Mouse (Mus musculus) neural tube, embryonic 11.5 days (tissue): ENCODE results near the gene Spag5. TPM values are rescaled to one million over a fixed set of nuclear protein-coding genes. Genes with fewer than 3 reads are reported as not detected.
A peak's percentile ranks its signal among the peaks of the same experiment; 100 is the strongest.

Experiments used
- ATAC-seq: fragments of 200-750 bp; cut with Nextera tagmentation; 2 replicates; pipeline ENCODE4 v1.8.0; 2017; ENCODE audit warnings: moderate number of reproducible peaks, mild to moderate bottlenecking, moderate TSS enrichment, moderate library complexity; ENCODE audit not compliant: insufficient read depth, low FRiP score, low TSS enrichment
- DNase-seq: peaks from one replicate; pipeline ENCODE4 v3.0.0-alpha.2; 2015; ENCODE audit warnings: low spot score
- H3K27ac ChIP-seq: fragments of 300-500 bp; sonication (generic); 2 replicates; pipeline ENCODE4 v1.5.1; 2014; ENCODE audit warnings: low read depth, mild to moderate bottlenecking, low read length
- H3K27me3 ChIP-seq: fragments of 300-500 bp; sonication (generic); 2 replicates; pipeline ENCODE4 v1.6.1; 2014; ENCODE audit warnings: mild to moderate bottlenecking, low read length, mixed read lengths; ENCODE audit not compliant: control insufficient read depth, insufficient read depth
- H3K36me3 ChIP-seq: fragments of 300-500 bp; sonication (generic); 2 replicates; pipeline ENCODE4 v1.6.1; 2014; ENCODE audit warnings: mild to moderate bottlenecking, low read length, moderate library complexity, mixed read lengths; ENCODE audit not compliant: control insufficient read depth, insufficient read depth
- H3K4me1 ChIP-seq: fragments of 300-500 bp; sonication (generic); 2 replicates; pipeline ENCODE4 v1.6.1; 2014; ENCODE audit warnings: low read length, mixed read lengths; ENCODE audit not compliant: control insufficient read depth, insufficient read depth
- H3K4me2 ChIP-seq: fragments of 300-500 bp; sonication (generic); 2 replicates; pipeline ENCODE4 v1.6.1; 2014; ENCODE audit warnings: low read depth, mild to moderate bottlenecking, moderate library complexity
- H3K4me3 ChIP-seq: fragments of 300-500 bp; sonication (generic); 2 replicates; pipeline ENCODE4 v1.5.1; 2014; ENCODE audit warnings: low read depth, low read length
- H3K9ac ChIP-seq: fragments of 300-500 bp; sonication (generic); 2 replicates; pipeline ENCODE4 v1.6.1; 2014; ENCODE audit warnings: mild to moderate bottlenecking, low read length
- H3K9me3 ChIP-seq: fragments of 300-500 bp; sonication (generic); 2 replicates; pipeline ENCODE4 v1.6.1; 2016; ENCODE audit warnings: low read length; ENCODE audit not compliant: control insufficient read depth
- WGBS: fragments of 180-500 bp; shearing (Covaris S2); extraction: QIAGEN DNeasy Blood & Tissue Kit; methylation state at CpG from one replicate; pipeline ENCODE4 v1.1.7; 2014; 5-methylcytosine and 5-hydroxymethylcytosine counted together
- polyA plus RNA-seq: library from polyadenylated mRNA; unstranded; fragments of >200 nt; fragmentation: Nextera tagmentation; extraction: Ambion mirVana; gene quantifications from 2 replicates; pipeline ENCODE4 v1.2.1, GENCODE M21; 2014

The Spag5 gene
- polyA plus RNA-seq, 1 experiment from 2014 or later: 52.7 TPM

- WGBS: 1% methylated on average over 39 of the region's 41 CpGs
- DNase-seq (no peak), ATAC-seq (peak; percentile 61)
- no peaks in the 10 kb centered on the region for H3K9me3 ChIP-seq
- H3K4me2 ChIP-seq: peak overlapping the region; percentile 81
- H3K4me1 ChIP-seq: peaks cover 5% of the 10 kb centered on the region; the same call in 1 of the 2 replicates
- H3K9ac ChIP-seq: peak overlapping the region; percentile 81
- no peaks in the 10 kb centered on the region for H3K27me3 ChIP-seq
- no peak overlapping the region for H3K27ac ChIP-seq
- peaks cover 3% of the 10 kb centered on the region; the same call in 1 of the 2 replicates for H3K36me3 ChIP-seq
- peak overlapping the region; percentile 89 for H3K4me3 ChIP-seq
Observed at GRCm38 (mm10) chr11:78328512-78329056, 27.3 kb downstream of the Spag5 start.

- Histone ChIP-seq H3K27ac (no peak overlapping the region), H3K4me3 (no peak overlapping the region), H3K27me3 (no peaks in the 10 kb centered on the region), H3K9ac (no peak overlapping the region), H3K4me2 (no peak overlapping the region), H3K9me3 (no peaks in the 10 kb centered on the region), H3K4me1 (peaks cover 5% of the 10 kb centered on the region; the same call in 1 of the 2 replicates), H3K36me3 (peaks cover 11% of the 10 kb centered on the region)
- DNase-seq (no peak), ATAC-seq (no peak)
- WGBS: 98% methylated on average over 12 of the region's 12 CpGs
Observed at GRCm38 (mm10) chr11:78332676-78333075, 31.3 kb downstream of the Spag5 start.

GRCm38 (mm10) chr11:78333992-78334391, 32.7 kb downstream of the Spag5 start:
- DNase-seq (no peak), ATAC-seq (no peak)
- peaks cover 11% of the 10 kb centered on the region for H3K36me3 ChIP-seq
- no peaks in the 10 kb centered on the region for H3K9me3 ChIP-seq
- H3K4me1 ChIP-seq: peaks cover 2% of the 10 kb centered on the region; the same call in 1 of the 2 replicates
- H3K9ac ChIP-seq: no peak overlapping the region
- H3K4me3 ChIP-seq: no peak overlapping the region
- no peak overlapping the region for H3K4me2 ChIP-seq
- 94% methylated on average over 5 of the region's 5 CpGs for whole genome bisulfite sequencing
- H3K27me3 ChIP-seq: no peaks in the 10 kb centered on the region
- H3K27ac ChIP-seq: no peak overlapping the region

GRCm38 (mm10) chr11:78337040-78337439, 35.7 kb downstream of the Spag5 start:
- Histone ChIP-seq H3K4me1 (no peaks in the 10 kb centered on the region), H3K4me3 (no peak overlapping the region), H3K27ac (no peak overlapping the region), H3K36me3 (peaks cover 18% of the 10 kb centered on the region), H3K9me3 (no peaks in the 10 kb centered on the region), H3K27me3 (no peaks in the 10 kb centered on the region), H3K4me2 (no peak overlapping the region), H3K9ac (no peak overlapping the region)
- ATAC-seq: no peak
- no peak for DNase-seq
- 92% methylated on average over 8 of the region's 8 CpGs for WGBS

GRCm38 (mm10) chr11:78341702-78342101, 40.4 kb downstream of the Spag5 start:
- Histone ChIP-seq H3K27ac (no peak overlapping the region), H3K4me2 (no peak overlapping the region), H3K4me3 (no peak overlapping the region), H3K9me3 (no peaks in the 10 kb centered on the region), H3K27me3 (no peaks in the 10 kb centered on the region), H3K4me1 (peaks cover 10% of the 10 kb centered on the region), H3K9ac (no peak overlapping the region), H3K36me3 (peaks cover 7% of the 10 kb centered on the region)
- 87% methylated on average over 12 of the region's 12 CpGs for WGBS
- no peak for DNase-seq
- ATAC-seq: no peak

- Histone ChIP-seq H3K27me3 (no peaks in the 10 kb centered on the region), H3K36me3 (peaks cover 11% of the 10 kb centered on the region), H3K9ac (peak within 1 kb of the TSS; percentile 92), H3K4me1 (peaks cover 10% of the 10 kb centered on the region), H3K4me3 (peak within 1 kb of the TSS; percentile 80), H3K4me2 (peak within 1 kb of the TSS; percentile 92), H3K27ac (peak within 1 kb of the TSS; percentile 85), H3K9me3 (no peaks in the 10 kb centered on the region)
- WGBS: 1% methylated on average over 63 of the region's 66 CpGs
- DNase-seq (peak; percentile 89), ATAC-seq (peak; percentile 73; the same call in 1 of the 2 replicates)
Observed at GRCm38 (mm10) chr11:78343381-78344327, 42.3 kb downstream of the Spag5 start, which contains the start of gene Unc119. TSS of gene Unc119 (plus strand) at chr11:78343482.

- Histone ChIP-seq H3K4me3 (peak overlapping the region; percentile 80), H3K9me3 (no peaks in the 10 kb centered on the region), H3K27me3 (no peaks in the 10 kb centered on the region), H3K27ac (0 out of 2 replicates have a peak overlapping the region, but pooled peaks have one; percentile 85), H3K4me2 (peak overlapping the region; percentile 92), H3K4me1 (peaks cover 10% of the 10 kb centered on the region), H3K36me3 (peaks cover 13% of the 10 kb centered on the region), H3K9ac (peak overlapping the region; percentile 92)
- DNase-seq: no peak
- WGBS: 87% methylated on average over 6 of the region's 6 CpGs
- no peak for ATAC-seq
Observed at GRCm38 (mm10) chr11:78344328-78344889, 43.1 kb downstream of the Spag5 start.

GRCm38 (mm10) chr11:78344890-78345715, 43.8 kb downstream of the Spag5 start:
- H3K9me3 ChIP-seq: no peaks in the 10 kb centered on the region
- no peaks in the 10 kb centered on the region for H3K27me3 ChIP-seq
- H3K4me1 ChIP-seq: peaks cover 10% of the 10 kb centered on the region
- peak overlapping the region; percentile 92 for H3K4me2 ChIP-seq
- H3K4me3 ChIP-seq: no peak overlapping the region
- no peak for DNase-seq
- no peak for ATAC-seq
- no peak overlapping the region; the same call in 1 of the 2 replicates for H3K9ac ChIP-seq
- no peak overlapping the region for H3K27ac ChIP-seq
- WGBS: 60% methylated on average over 8 of the region's 8 CpGs
- H3K36me3 ChIP-seq: peaks cover 11% of the 10 kb centered on the region
